Mouse (Mus musculus) ES-E14 (cell line): Measurements from ENCODE around the gene Zfp213.
A peak's percentile ranks its signal among the peaks of the same experiment; 100 is the strongest.

Experiments
- CHD2 ChIP-seq: IDR thresholded peaks from 2 replicates; pipeline ENCODE4 v1.6.1; 2014; ENCODE audit warnings: mild to moderate bottlenecking, low read depth, low read length, inconsistent platforms
- HCFC1 ChIP-seq: IDR thresholded peaks from 2 replicates; pipeline ENCODE4 v1.6.1; 2012; ENCODE audit warnings: low read length, inconsistent platforms, borderline replicate concordance; ENCODE audit not compliant: insufficient read depth
- ZC3H11A ChIP-seq: IDR thresholded peaks from 2 replicates; pipeline ENCODE4 v1.6.1; 2012; ENCODE audit warnings: low read depth, mild to moderate bottlenecking, inconsistent platforms, low read length, borderline replicate concordance
- ZNF384 ChIP-seq: IDR thresholded peaks from 2 replicates; pipeline ENCODE4 v1.6.1; 2012; ENCODE audit warnings: low read depth, low read length, inconsistent platforms

- TF ChIP-seq CHD2 (no peak), ZC3H11A (no peak), HCFC1 (0 out of 2 replicates have a peak, but pooled peaks have one; percentile 16), ZNF384 (no peak)
These were observed 34.8 kb upstream of the Zfp213 start, which contains the start of gene Zfp13 for GRCm38 (mm10) chr17:23598582-23599552.
